8 mouse cellular contexts compared by ENCODE assay signal in the genomic region with DNA sequence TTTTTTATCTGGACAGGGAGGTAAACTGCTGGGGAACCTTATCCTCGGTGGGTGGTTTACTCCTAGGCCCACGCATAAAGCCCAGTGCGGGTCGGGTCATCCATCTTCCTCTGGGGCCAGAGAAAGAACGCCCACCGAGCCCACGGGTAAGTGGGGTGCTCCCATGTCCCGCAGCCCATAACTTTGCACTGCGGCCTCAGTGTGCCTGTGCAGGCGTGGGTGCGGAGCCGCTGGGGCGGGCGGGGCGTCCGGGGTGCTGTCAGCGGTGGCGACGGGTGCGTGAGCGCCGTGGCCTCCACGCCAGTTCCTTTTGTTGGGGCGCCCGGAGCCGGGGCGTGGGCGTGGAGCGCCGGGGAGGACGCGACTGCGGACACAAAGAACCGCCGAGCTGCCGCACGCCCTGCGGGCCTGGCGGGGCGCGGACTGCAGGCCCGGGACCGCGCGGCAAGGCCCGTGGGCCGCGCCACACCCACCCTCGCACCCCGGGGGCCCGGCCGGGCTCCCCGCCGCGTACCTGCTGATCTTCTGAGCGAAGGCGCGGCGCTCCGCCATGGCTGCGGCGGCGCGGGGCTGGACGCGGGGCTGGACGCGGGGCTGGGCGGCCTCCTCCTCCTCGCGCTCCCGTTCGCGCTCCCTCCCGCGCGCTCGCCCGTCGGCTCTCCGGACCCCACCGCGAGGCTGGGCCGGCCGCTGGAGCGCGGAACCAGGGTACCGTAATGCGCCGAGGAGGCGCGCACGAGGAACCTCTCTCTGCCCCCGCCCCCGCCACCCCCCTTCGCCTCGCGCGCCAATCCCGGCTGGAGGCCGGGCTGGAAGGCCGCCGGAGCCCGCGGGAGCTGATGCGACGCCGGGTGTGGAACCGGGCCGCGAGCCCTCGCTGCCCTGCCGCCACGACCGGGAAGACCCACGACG. TPM values are rescaled to one million over a fixed set of nuclear protein-coding genes. Genes with fewer than 3 reads are reported as not detected.
DNase-seq lines count a peak whose midpoint lies in the region; TF ChIP-seq lines count a peak whose summit lies in the region.

Dock7 (minus strand) TSS at position 705 of the 912 bp plus-strand sequence.

- peak; percentile 30; the same call in 1 of the 2 replicates for TF ChIP-seq POLR2A in olfactory bulb, adult 2 months (IDR thresholded peaks at IDR 0.05; ENCODE audit: insufficient read depth, low read depth, low read length)
- no peak for TF ChIP-seq POLR2A in thymus, adult 2 months (IDR thresholded peaks at IDR 0.05; ENCODE audit: control insufficient read depth, extremely low read depth, insufficient read depth, low read length, poor library complexity)

- peaks cover 8% of the 10 kb centered on the region for H3K4me1 ChIP-seq in olfactory bulb, adult 2 months (ENCODE audit: control insufficient read depth, insufficient read depth, low read length)
- no peaks in the 10 kb centered on the region for H3K4me1 ChIP-seq in thymus, adult 2 months (replicated peaks; ENCODE audit: control insufficient read depth, insufficient read depth, low read length)

- WGBS in olfactory bulb, adult 2 months: under 1% methylated on average over 116 of the region's 117 CpGs
- under 1% methylated on average over 108 of the region's 117 CpGs for WGBS in thymus, adult 2 months

- H3K27me3 ChIP-seq in thymus, adult 2 months (ENCODE audit: control insufficient read depth, insufficient read depth, low read length): no peaks in the 10 kb centered on the region; the same call in 1 of the 2 replicates

- no peak for TF ChIP-seq CTCF in olfactory bulb, adult 2 months (IDR thresholded peaks at IDR 0.05; ENCODE audit: insufficient read depth, low read depth, low read length)
- no peak for TF ChIP-seq CTCF in thymus, adult 2 months (IDR thresholded peaks at IDR 0.05; ENCODE audit: borderline replicate concordance, control insufficient read depth, extremely low read depth, insufficient read depth, low read length, poor library complexity)

- peak; percentile 95 for DNase-seq in Muller cell, postnatal 12 days (ENCODE audit: inconsistent ontology term)
- DNase-seq in cerebellum, adult 9-10 months: peak; percentile 71
- peak; percentile 93 for DNase-seq in forelimb bud, embryonic 11.5 days (ENCODE audit: low read depth, low spot score)
- peak; percentile 88 to 89 for DNase-seq in heart, postnatal 36 days
- peak; percentile 64 to 75 for DNase-seq in layer of hippocampus, adult 18-20 months (ENCODE audit: low spot score in 2 of 2)
- peak; percentile 82 to 83 for DNase-seq in lung, adult 18-20 months
- no peak for DNase-seq in thymus, adult 2 months

- no peaks in the 10 kb centered on the region for H3K36me3 ChIP-seq in thymus, adult 2 months (ENCODE audit: control insufficient read depth, insufficient read depth, low read length)

- H3K27ac ChIP-seq in olfactory bulb, adult 2 months (ENCODE audit: insufficient read depth, low read depth, low read length): peak within 1 kb of the TSS; percentile 78
- H3K27ac ChIP-seq in thymus, adult 2 months (ENCODE audit: control insufficient read depth, insufficient read depth, low read length): no peak within 1 kb of the TSS

- intact Hi-C loops in heart, postnatal 36 days (cut with DNase I): loop anchor here (2.0 kb wide), 2 partner anchors 40 to 60 kb away; no protein-coding TSS in a partner anchor

- peak within 1 kb of the TSS; percentile 88 for H3K4me3 ChIP-seq in olfactory bulb, adult 2 months (ENCODE audit: insufficient read depth, low read depth, low read length)
- H3K4me3 ChIP-seq in thymus, adult 2 months (ENCODE audit: control insufficient read depth, insufficient read depth, low read length): peak within 1 kb of the TSS; percentile 43

RNA-seq across cellular contexts. Expression of gene Dock7, which starts in this region (rescaled TPM):
- total RNA-seq in heart, postnatal 36 days (2021): 10 to 100 TPM in 1 of 2 experiments, 1 to 10 TPM in 1; 9.0 to 11.8 TPM
- total RNA-seq in layer of hippocampus, adult 18-20 months (2021): 10 to 100 TPM; 25.7 to 29.6 TPM
- polyA plus RNA-seq in olfactory bulb, adult 2 months (2012; ENCODE audit: insufficient read depth, insufficient read length, low replicate concordance, missing spikeins): not detected in 2 replicates
- 5.6 and 9.3 TPM in 2 replicates for polyA plus RNA-seq in thymus, adult 2 months (2012; rRNA removed)
